Mouse (Mus musculus) hindbrain, embryonic 11.5 days (tissue): Measurements from ENCODE around the gene Gm26938. TPM values are rescaled to one million over a fixed set of nuclear protein-coding genes. Genes with fewer than 3 reads are reported as not detected.

Experiments used
- ATAC-seq: fragments of 200-750 bp; cut with Nextera tagmentation; 2 replicates; pipeline ENCODE4 v1.8.0; 2017; ENCODE audit warnings: mild to moderate bottlenecking, moderate TSS enrichment, moderate library complexity; ENCODE audit not compliant: low FRiP score
- DNase-seq: peaks from one replicate; pipeline ENCODE4 v3.0.0-alpha.2; 2015; ENCODE audit warnings: low spot score
- H3K27ac ChIP-seq: fragments of 300-500 bp; sonication (generic); 2 replicates; pipeline ENCODE4 v1.5.1; 2014; ENCODE audit warnings: mild to moderate bottlenecking, low read depth, low read length
- H3K27me3 ChIP-seq: fragments of 300-500 bp; sonication (generic); 2 replicates; pipeline ENCODE4 v1.6.1; 2014; ENCODE audit warnings: mild to moderate bottlenecking, low read length, moderate library complexity, mixed read lengths; ENCODE audit not compliant: control insufficient read depth, insufficient read depth
- H3K36me3 ChIP-seq: fragments of 300-500 bp; sonication (generic); 2 replicates; pipeline ENCODE4 v1.6.1; 2014; ENCODE audit warnings: mild to moderate bottlenecking, low read length, moderate library complexity, mixed read lengths; ENCODE audit not compliant: control insufficient read depth, insufficient read depth
- H3K4me1 ChIP-seq: fragments of 300-500 bp; sonication (generic); replicated peaks from 2 replicates; pipeline ENCODE4 v1.6.1; 2014; ENCODE audit warnings: low read length, mixed read lengths; ENCODE audit not compliant: control insufficient read depth, insufficient read depth
- H3K4me2 ChIP-seq: fragments of 300-500 bp; sonication (generic); replicated peaks from 2 replicates; pipeline ENCODE4 v1.6.1; 2014; ENCODE audit warnings: mild to moderate bottlenecking, low read depth, low read length
- H3K4me3 ChIP-seq: fragments of 300-500 bp; sonication (generic); 2 replicates; pipeline ENCODE4 v1.5.1; 2014; ENCODE audit warnings: low read depth, low read length
- H3K9ac ChIP-seq: fragments of 300-500 bp; sonication (generic); 2 replicates; pipeline ENCODE4 v1.6.1; 2014; ENCODE audit warnings: low read depth, low read length
- H3K9me3 ChIP-seq: fragments of 300-500 bp; sonication (generic); 2 replicates; pipeline ENCODE4 v1.6.1; 2016; ENCODE audit warnings: low read length; ENCODE audit not compliant: control insufficient read depth
- WGBS: fragments of 180-500 bp; shearing (Covaris S2); extraction: QIAGEN DNeasy Blood & Tissue Kit; methylation state at CpG from one replicate; pipeline ENCODE4 v1.1.7; 2014; 5-methylcytosine and 5-hydroxymethylcytosine counted together
- polyA plus RNA-seq: library from polyadenylated mRNA; unstranded; fragments of >200 nt; fragmentation: Nextera tagmentation; extraction: Ambion mirVana; gene quantifications from 2 replicates; pipeline ENCODE4 v1.2.1, GENCODE M21; 2014

Gm26938 gene
- polyA plus RNA-seq, 1 experiment from 2014 or later, result not detected

DNA sequence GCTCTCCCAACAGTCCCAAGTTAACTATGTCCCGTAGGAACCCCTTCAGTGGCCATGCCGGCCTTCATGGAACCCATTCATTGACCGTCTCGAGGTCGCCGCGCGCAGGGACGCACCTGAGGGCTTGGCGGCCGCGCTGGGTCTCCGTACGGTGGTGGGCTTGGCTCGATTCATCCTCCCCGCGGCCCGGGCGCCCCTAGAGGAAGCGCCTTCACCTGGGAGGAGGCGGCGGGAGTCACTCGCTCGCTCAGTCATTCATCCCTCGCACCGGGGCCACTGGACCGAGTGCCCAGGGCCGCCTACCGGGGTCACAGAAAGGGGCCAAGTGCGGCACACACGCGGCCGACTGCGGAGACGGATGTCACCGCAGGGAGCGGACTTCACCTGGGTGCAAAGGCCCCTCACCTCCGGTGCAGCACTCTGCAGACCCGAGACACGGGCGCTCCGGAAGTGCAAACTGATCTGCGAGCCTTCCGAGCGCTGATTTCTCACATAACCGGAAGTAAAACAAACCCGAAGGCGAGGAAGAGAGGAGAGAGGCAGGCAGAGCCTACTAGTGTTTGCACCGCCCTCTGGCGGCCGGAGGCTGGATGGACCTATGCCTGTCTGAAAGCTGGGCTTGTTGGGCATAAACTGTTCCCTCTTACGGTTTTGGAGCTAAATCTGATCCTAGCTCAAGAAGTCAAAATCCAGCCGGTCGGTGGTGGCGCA, 50.8 kb downstream of the Gm26938 start, which contains the start of gene Ints1:
Gene Ints1 (minus strand): TSS at position 459 of the 711 bp plus-strand sequence.
- peak; percentile 93 for ATAC-seq
- Histone ChIP-seq H3K27ac (no peak within 1 kb of the TSS), H3K4me1 (no peaks in the 10 kb centered on the region; the same call in 1 of the 2 replicates), H3K4me2 (peak within 1 kb of the TSS; percentile 87), H3K9ac (peak within 1 kb of the TSS; percentile 67), H3K4me3 (peak within 1 kb of the TSS; percentile 77), H3K36me3 (peaks cover 10% of the 10 kb centered on the region; the same call in 1 of the 2 replicates), H3K27me3 (no peaks in the 10 kb centered on the region), H3K9me3 (no peaks in the 10 kb centered on the region)
- DNase-seq, result peak; percentile 99
- under 1% methylated on average over 55 of the region's 55 CpGs for WGBS

DNA sequence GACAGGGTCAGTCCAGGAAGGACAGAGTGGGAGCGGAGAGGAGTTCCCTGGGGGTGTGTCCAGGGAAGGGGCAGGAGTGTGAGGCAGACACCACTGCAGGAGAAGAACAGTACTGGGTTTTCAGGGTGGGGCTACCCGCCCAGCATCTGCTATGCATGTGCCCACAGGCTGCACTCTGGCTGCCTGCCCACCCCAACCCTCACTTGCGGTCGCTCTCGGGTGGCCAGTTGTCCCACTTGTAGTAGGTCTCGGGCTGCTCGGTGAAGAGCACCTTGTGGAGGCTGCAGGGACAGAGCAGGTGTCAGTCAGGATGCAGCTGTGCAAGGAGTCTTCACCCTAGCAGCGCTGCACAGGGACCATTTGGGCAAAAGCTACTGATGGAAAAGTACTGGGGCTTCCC, 58.0 kb downstream of the Gm26938 start:
- ATAC-seq (no peak), DNase-seq (no peak)
- Histone ChIP-seq H3K27ac (no peak overlapping the region), H3K4me2 (no peak overlapping the region), H3K27me3 (no peaks in the 10 kb centered on the region), H3K4me3 (no peak overlapping the region), H3K36me3 (peaks cover 23% of the 10 kb centered on the region), H3K9ac (no peak overlapping the region), H3K9me3 (no peaks in the 10 kb centered on the region), H3K4me1 (no peaks in the 10 kb centered on the region)
- WGBS, result 93% methylated on average over 8 of the region's 8 CpGs

DNA sequence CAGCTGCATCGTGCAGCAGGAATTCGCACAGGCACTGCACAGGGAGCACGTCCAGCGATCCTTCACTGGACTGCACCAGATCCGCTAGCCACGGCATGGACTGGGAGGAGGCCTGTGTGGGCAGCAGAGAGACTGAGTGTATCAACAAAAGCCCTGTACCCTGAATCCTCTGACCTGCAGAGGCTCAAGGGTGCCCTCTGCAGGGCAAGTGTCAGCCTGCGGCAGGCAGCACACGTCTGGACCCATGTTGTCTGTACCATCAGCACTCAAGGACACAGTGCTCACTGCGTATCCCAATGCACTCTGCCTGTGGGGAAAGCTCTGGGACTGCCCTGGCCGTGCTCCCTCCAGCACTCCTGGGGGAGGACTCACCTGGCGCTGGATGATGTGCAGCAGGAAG, 61.9 kb downstream of the Gm26938 start:
- DNase-seq, result peak; percentile 69
- WGBS, result 75% methylated on average over 11 of the region's 11 CpGs
- no peaks in the 10 kb centered on the region for H3K9me3 ChIP-seq

DNA sequence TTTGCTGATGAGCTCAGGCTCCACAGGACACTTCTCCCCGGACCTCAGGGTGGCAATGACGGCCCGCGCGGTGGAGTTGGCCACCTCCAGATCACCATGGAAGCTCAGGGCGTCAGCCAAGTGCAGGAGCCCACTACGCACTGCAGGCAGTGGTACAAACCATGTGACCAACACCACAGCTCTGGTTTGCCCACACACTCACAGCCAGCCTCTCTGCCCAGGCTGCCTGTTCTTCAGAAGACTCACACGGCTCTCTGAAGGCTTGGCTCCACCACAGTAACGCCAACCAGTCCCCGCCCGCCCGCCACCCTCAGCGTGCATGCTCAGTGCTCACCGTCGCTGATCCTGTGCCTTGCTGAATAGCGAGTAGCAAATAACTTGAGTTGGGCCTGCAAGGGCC, 68.1 kb downstream of the Gm26938 start:
- no peak for ATAC-seq
- no peak for DNase-seq
- Histone ChIP-seq H3K4me2 (no peak overlapping the region), H3K9ac (no peak overlapping the region), H3K27ac (no peak overlapping the region), H3K27me3 (no peaks in the 10 kb centered on the region), H3K36me3 (peaks cover 7% of the 10 kb centered on the region; the same call in 1 of the 2 replicates), H3K4me3 (no peak overlapping the region), H3K9me3 (no peaks in the 10 kb centered on the region), H3K4me1 (no peaks in the 10 kb centered on the region)
- WGBS, result 87% methylated on average over 16 of the region's 16 CpGs

More for the DNA sequence above, 61.9 kb downstream of the Gm26938 start:
- Histone ChIP-seq H3K9ac (no peak overlapping the region), H3K4me1 (no peaks in the 10 kb centered on the region), H3K4me3 (no peak overlapping the region), H3K36me3 (peaks cover 14% of the 10 kb centered on the region; the same call in 1 of the 2 replicates), H3K27ac (no peak overlapping the region), H3K27me3 (no peaks in the 10 kb centered on the region), H3K4me2 (no peak overlapping the region)
- no peak for ATAC-seq

Other genes with a start within 250 kb of the Gm26938 start
- 4.0 and 4.9 TPM in 2 replicates for gene Micall2, start 90.1 kb downstream of the Gm26938 start, polyA plus RNA-seq
- gene Ints1, start 50.7 kb downstream of the Gm26938 start, polyA plus RNA-seq, result 26.3 and 28.3 TPM in 2 replicates
- gene Mafk, start 34.9 kb downstream of the Gm26938 start, polyA plus RNA-seq, result 5.2 and 6.3 TPM in 2 replicates
- gene Tmem184a, start 6.5 kb downstream of the Gm26938 start, polyA plus RNA-seq, result 1.1 and 1.2 TPM in 2 replicates
- 74.5 and 77.3 TPM in 2 replicates for gene Psmg3, start 478 bp upstream of the Gm26938 start, polyA plus RNA-seq
- 1.3 and 1.5 TPM in 2 replicates for gene Elfn1, start 81.5 kb upstream of the Gm26938 start, polyA plus RNA-seq